Mouse (Mus musculus): ENCODE data around the gene Ccdc12.

Ccdc12 gene

DNA sequence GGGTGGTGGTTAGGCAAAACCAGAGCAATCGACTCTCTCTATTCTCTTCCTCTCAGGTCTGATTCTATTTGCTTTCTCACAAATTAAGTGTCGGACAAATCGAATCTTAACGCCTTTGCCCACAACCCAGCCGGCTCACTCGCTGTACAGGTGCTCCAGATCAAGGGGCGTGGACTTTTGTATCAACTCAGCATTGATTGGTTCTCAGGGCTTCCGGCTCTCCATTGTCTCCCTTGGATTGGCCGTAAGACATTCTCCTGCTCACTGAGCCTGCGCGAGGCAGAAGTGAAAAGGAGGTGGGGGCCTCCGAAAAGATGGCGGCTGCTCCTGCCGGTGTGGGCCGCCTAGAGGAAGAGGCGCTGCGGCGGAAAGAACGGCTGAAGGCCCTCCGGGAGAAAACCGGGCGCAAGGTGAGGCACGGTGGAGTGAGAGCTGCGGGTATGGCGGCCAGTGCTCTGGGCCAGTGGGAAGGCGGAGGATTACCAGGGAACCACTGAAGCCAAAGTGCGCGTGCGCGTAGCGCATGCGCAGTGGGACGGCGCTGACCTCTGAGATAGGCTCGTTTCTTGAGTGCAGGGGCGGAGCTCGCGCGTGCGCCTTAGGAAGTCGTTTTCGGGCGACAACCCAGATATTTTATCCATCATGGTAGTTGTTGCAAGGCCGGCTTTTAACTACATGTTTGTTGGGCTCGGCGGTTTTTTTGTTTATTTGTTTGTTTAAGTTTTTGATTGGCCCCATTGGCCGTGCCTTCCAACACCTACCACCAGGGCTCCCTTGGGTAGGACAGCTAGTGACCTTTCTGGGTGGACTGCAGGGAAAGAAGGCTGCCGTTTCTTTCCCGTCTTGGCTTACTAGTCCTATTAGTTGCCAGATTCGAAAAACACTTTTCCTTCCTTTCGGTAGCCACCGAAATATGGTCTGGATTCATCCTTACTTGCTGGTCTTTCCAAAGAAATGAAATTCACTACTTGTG lies at the start of gene Ccdc12:
TSS of gene Ccdc12 (plus strand) at position 255 of the 973 bp plus-strand sequence.
- DNase-seq (ENCODE audit: inconsistent age in 2 of 2, low spot score in 1 of 2): peak; percentile 97 to 99

DNA sequence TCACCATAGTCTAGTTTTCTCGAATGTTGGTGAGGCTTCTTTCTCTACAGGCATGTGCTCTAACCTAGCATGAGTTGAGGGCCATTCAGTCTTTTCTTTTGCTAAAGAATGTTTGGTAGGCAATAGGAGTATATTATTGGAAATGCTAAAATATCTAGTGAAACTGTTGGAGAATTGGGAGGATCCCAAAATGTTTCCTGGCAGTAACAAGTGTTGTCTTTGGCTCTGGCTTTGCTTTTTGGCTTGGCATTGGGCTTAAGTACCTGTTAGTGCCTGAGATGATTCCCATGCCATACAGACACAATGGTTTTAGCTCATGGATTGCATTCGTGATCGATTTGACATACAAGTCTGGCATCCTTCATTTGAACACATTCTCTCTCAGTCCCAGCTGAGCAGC lies 44.8 kb upstream of the Ccdc12 start:
- peak in 1 of 2 experiments; percentile 36 for DNase-seq (ENCODE audit: inconsistent age in 2 of 2, low spot score in 1 of 2)

GRCm38 (mm10) chr9:110617081-110617480 lies 39.2 kb upstream of the Ccdc12 start:
- peak in 1 of 2 experiments; percentile 40 for DNase-seq (ENCODE audit: inconsistent age in 2 of 2, low spot score in 1 of 2)

DNA sequence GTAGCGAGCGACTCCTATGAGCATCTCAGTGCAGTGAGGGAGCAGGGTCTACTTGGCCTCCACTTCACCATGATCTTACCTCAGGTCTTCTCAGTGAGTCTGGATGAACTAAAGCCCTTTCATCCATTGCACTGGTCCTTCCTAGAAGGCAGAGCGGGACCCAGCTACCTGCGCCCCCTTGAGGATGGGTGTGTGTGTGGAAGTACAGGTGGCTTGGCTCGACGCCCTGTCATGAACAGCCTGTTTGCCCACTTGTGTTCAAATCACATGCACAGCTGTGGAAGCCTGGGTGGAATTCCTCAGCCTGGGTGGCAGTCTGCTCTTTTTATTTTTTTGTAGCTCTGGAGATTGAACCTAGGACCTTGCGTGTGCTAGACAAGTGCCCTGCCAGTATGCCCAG lies 36.1 kb upstream of the Ccdc12 start:
- no peak for DNase-seq (ENCODE audit: inconsistent age in 2 of 2, low spot score in 1 of 2)

- no peak for DNase-seq (ENCODE audit: inconsistent age in 2 of 2, low spot score in 1 of 2)
These were observed 35.6 kb upstream of the Ccdc12 start for GRCm38 (mm10) chr9:110620685-110621084.

DNA sequence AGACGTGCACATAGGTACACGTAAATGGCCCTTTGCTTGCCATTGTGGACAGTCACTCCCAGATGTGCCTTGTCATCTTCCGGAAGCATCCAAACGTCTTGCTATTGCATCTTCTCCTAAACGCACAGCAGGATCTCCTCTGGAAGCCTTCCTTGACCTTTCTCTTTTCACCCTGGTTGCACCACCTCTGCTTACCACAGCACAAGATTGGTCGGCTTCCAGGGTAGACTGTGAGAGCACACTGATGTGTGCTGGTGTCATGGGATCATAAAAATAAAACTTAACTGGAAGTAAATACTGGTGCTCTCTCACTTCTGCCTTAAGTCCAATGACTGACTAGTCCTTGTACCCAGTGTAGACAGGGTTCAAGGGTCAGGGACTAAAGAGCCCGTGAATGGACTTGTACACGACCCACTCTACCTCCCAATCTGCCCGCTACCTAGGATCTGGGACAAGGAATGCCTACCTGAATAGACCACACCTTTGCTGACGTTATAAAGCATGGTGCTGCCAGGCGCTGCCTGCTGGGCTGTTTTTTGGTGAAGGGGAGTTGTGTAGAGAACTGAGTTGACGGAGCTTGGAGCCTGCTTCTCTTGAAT lies 33.6 kb upstream of the Ccdc12 start:
- DNase-seq (ENCODE audit: inconsistent age in 2 of 2, low spot score in 1 of 2): peak in 1 of 2 experiments; percentile 68

GRCm38 (mm10) chr9:110623416-110624195 lies 32.7 kb upstream of the Ccdc12 start:
- peak in 1 of 2 experiments; percentile 47 for DNase-seq (ENCODE audit: inconsistent age in 2 of 2, low spot score in 1 of 2)

GRCm38 (mm10) chr9:110624361-110625166 lies 31.7 kb upstream of the Ccdc12 start, which contains the start of gene Nradd:
Gene Nradd (minus strand): TSS chr9:110624452.
- DNase-seq (ENCODE audit: inconsistent age in 2 of 2, low spot score in 1 of 2): peak; percentile 93 to 96

- DNase-seq (ENCODE audit: inconsistent age in 2 of 2, low spot score in 1 of 2): no peak
These were observed 30.9 kb upstream of the Ccdc12 start for GRCm38 (mm10) chr9:110625350-110625908.

- no peak for DNase-seq (ENCODE audit: inconsistent age in 2 of 2, low spot score in 1 of 2)
These were observed 26.1 kb upstream of the Ccdc12 start for GRCm38 (mm10) chr9:110630171-110630570.

DNA sequence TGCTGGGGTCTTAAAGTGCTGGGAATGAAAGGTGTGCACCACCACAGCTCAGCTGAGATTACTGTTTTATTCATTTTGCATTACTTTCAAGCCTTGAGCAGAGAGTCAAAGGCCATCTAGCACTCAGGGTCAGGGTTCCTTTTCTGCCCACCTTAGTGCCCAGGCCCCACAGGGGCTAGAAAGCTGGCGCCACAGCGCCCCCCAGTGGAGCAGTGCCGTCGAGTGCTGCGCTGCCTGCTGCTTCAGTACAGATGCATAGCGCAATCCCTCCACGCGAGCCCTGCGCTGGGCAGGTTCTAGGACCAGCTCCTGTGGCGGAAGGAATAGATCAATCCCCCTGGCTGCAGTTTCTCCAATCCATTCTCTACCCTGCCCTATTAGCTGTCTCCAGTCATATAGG lies 25.1 kb upstream of the Ccdc12 start:
- DNase-seq (ENCODE audit: inconsistent age in 2 of 2, low spot score in 1 of 2): peak; percentile 63 to 83

DNA sequence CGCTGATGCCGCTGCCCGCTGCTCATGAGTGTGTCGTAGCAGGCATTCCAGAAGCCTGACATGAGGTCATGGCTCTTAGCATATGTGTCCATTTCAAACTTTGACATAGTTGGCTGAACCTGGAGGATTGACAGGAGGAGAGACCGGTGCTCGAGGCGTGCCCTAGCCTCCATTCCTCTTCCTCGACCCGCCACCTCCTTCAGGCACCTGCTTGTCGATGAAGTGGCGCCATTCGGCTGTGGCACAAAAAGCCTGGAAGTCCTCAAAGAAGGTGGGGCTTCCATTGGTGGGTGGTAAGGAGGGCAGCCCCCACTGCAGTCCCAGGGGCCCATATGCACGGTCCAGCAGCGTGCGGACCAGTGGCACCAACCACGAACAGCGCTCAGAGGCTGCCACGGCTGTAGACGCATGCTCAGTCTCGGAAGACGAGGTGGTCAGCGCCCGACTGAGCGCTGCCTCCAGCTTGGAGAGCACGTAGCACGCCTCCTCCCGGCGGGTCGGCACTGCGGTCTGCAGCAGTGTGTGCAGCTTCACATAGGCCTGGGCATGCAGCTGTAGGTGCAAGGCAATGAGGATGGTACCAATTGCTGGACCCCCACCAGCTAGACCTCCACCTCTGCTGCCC lies 24.5 kb upstream of the Ccdc12 start:
- peak in 1 of 2 experiments; percentile 60 for DNase-seq (ENCODE audit: inconsistent age in 2 of 2, low spot score in 1 of 2)

GRCm38 (mm10) chr9:110632671-110633070 lies 23.6 kb upstream of the Ccdc12 start:
- DNase-seq (ENCODE audit: inconsistent age in 2 of 2, low spot score in 1 of 2): peak in 1 of 2 experiments; percentile 80

- DNase-seq (ENCODE audit: inconsistent age in 2 of 2, low spot score in 1 of 2): no peak
These were observed 22.4 kb upstream of the Ccdc12 start for GRCm38 (mm10) chr9:110633882-110634281.

DNA sequence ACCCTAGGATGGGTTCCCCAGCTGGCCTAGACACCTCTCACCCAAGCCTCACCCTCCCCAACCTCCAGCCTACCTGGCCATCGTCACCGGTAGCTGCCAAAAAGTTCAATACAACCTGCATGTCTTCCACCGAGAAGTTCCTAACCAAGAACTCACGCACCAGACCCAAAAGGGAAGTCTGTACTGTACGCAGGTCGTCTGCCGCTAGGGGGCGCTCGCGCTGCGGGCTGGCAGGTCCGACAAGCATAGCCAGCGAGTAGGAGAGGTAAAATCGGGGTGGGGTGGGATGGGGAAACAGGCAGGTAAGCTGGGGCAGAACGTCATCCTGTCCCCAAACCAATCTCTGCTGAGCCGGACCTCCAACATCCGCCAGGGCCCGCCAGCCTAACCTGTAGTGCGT lies 21.1 kb upstream of the Ccdc12 start:
- peak; percentile 83 to 95 for DNase-seq (ENCODE audit: inconsistent age in 2 of 2, low spot score in 1 of 2)

DNA sequence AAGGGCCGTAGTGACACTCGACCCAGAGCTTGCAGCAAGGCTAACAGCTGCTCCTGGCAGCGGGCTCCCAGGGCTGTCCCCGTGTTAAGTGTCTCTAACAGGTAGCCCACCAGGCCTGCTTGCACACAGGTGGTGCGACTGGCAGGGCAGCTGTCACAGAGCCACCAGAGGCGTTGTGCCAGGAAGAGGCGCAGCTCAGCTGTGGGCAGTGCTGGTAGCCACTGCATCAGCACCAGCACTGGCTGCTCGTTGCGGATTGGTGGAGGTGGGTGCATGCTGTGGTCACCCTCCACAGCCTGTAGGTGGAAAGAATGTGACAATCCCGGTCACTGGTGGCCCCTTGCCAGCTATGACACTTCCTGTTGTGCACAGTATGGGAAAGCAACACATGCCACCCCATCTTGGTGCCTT lies 17.7 kb upstream of the Ccdc12 start:
- no peak for DNase-seq (ENCODE audit: inconsistent age in 2 of 2, low spot score in 1 of 2)

- no peak for DNase-seq (ENCODE audit: inconsistent age in 2 of 2, low spot score in 1 of 2)
These were observed 15.3 kb upstream of the Ccdc12 start for GRCm38 (mm10) chr9:110641006-110641405.

DNA sequence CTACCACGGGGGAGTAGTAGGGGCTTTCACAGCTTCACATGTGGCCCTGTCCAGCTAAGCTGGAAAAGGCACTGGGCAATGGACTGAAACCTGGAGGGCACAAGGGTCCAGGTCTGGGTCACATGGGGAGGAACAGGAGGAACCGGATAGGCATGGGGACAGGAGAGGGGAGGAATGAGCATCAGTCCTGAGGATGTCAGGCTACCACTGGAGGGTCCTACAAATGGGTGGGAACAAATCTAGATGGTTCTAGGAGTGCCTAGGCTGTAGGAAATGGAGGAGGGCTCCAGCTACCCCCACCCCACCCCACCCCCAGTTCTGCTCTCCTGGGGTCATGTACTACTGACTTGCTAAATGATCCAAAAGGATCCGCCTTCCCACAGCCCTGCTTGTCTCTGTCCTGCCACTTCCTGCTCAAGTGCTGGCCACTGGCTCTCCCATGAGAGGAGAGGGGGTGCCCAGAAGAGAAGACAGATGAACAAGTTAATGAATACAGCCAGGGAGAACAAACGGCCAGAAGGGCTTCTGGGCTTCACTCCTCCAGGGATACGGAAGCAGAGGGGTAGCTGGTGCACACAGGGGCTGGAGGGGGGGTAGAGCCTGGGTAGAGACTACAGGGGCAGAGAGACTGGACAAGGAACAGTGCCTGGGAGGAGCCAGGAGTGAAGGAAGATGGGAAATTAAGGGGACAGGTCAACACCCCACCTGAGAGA lies 13.3 kb upstream of the Ccdc12 start:
- no peak for DNase-seq (ENCODE audit: inconsistent age in 2 of 2, low spot score in 1 of 2)

DNA sequence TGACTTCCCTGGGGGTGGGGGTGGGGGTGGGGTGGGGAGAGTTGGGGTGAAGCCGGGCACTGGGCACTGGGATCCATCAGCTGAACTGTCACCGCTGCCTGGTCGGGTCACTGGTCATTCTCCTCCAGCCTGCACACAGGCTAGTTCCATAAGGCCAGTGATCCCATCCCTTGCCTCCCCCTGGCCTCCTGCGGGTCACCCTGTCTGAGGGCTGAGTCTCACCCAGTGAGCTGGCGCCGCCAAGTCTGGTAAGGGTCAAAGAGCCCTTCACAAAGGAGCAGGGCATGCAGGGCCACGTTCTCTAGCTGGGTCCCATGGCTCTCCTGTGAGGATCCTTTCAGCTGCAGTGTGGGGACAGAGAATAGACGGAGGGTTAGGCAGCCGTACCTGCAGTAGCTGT lies 12.5 kb upstream of the Ccdc12 start:
- no peak for DNase-seq (ENCODE audit: inconsistent age in 2 of 2, low spot score in 1 of 2)

Measured in adrenal gland, adult (tissue).